In the genomic region with DNA sequence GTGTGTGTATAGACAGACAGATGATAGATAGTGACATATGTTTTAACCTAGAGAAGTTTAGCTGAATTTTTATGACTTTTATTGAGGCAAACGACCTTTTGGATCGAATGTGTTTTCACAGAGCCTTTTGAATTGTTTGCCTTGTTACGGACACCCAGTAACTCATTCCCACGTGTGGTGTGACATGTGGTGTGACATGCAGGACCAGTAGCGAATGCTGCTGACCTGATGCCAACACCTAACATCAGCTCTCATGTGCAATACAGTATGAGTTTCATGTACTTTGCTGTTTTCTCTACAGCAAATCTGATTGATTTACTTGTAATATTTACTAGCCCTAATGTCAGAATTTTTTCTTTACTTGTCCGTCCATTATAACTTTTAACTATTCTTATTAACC, we compare ENCODE assay signal across 15 mouse cellular contexts.
"Had no signal": no experiment of that assay in that cellular context is flagged by ENCODE, and none has a peak within 500 bp of the region (broad histone marks: within the 10 kb centered on the region; RNA-seq: fewer than 3 reads in every experiment).

No protein-coding gene starts in this region.

- H3K4me2 ChIP-seq: neural tube, embryonic 15.5 days; stomach, embryonic 15.5 days had no signal

- DNase-seq: retina, postnatal 1 day; right cerebral cortex, adult 18-20 months; right cerebral cortex, postnatal 14 days; right cerebral cortex, postnatal 25 days; right cerebral cortex, postnatal 4 days; spleen, adult 18-20 months; thymus, adult 18-20 months; thymus, adult 2 months; thymus, postnatal 14 days; thymus, postnatal 25 days; thymus, postnatal 36 days; thymus, postnatal 4 days had no signal

- H3K9me3 ChIP-seq: neural tube, embryonic 15.5 days; stomach, embryonic 15.5 days had no signal

- H3K4me3 ChIP-seq: neural tube, embryonic 15.5 days; stomach, embryonic 15.5 days had no signal

- H3K27me3 ChIP-seq: neural tube, embryonic 15.5 days; stomach, embryonic 15.5 days had no signal

- H3K9ac ChIP-seq: neural tube, embryonic 15.5 days; stomach, embryonic 15.5 days had no signal

- H3K27ac ChIP-seq: neural tube, embryonic 15.5 days; stomach, embryonic 15.5 days; stomach, postnatal 0 days had no signal
